Mouse (Mus musculus) liver, embryonic 13.5 days (tissue): Measurements from ENCODE around the gene Ly6g6f. TPM values are rescaled to one million over a fixed set of nuclear protein-coding genes. Genes with fewer than 3 reads are reported as not detected.

Experiments used
- ATAC-seq: fragments of 200-750 bp; cut with Nextera tagmentation; 2 replicates; pipeline ENCODE4 v1.8.0; 2017; ENCODE audit warnings: low read depth, mild to moderate bottlenecking, moderate number of reproducible peaks, moderate library complexity
- DNase-seq: peaks from one replicate; pipeline ENCODE4 v3.0.0; 2022
- H3K27ac ChIP-seq: fragments of 300-500 bp; sonication (generic); 2 replicates; pipeline ENCODE4 v1.5.1; 2015; ENCODE audit warnings: moderate library complexity, mild to moderate bottlenecking, inconsistent platforms
- H3K27me3 ChIP-seq: fragments of 300-500 bp; sonication (generic); 2 replicates; pipeline ENCODE4 v1.6.1; 2015; ENCODE audit warnings: mild to moderate bottlenecking, inconsistent platforms
- H3K36me3 ChIP-seq: fragments of 300-500 bp; sonication (generic); 2 replicates; pipeline ENCODE4 v1.6.1; 2015; ENCODE audit warnings: mild to moderate bottlenecking, inconsistent platforms
- H3K4me1 ChIP-seq: fragments of 300-500 bp; sonication (generic); replicated peaks from 2 replicates; pipeline ENCODE4 v1.6.1; 2015; ENCODE audit warnings: inconsistent platforms
- H3K4me2 ChIP-seq: fragments of 300-500 bp; sonication (generic); 2 replicates; pipeline ENCODE4 v1.6.1; 2015; ENCODE audit warnings: inconsistent platforms, mild to moderate bottlenecking, moderate library complexity
- H3K4me3 ChIP-seq: fragments of 300-500 bp; sonication (generic); replicated peaks from 2 replicates; pipeline ENCODE4 v1.5.1; 2015; ENCODE audit warnings: mild to moderate bottlenecking, inconsistent platforms
- H3K9ac ChIP-seq: fragments of 300-500 bp; sonication (generic); 2 replicates; pipeline ENCODE4 v1.6.1; 2015; ENCODE audit warnings: mild to moderate bottlenecking, inconsistent platforms
- H3K9me3 ChIP-seq: fragments of 300-500 bp; sonication (generic); replicated peaks from 2 replicates; pipeline ENCODE4 v1.6.1; 2016; ENCODE audit warnings: inconsistent platforms
- WGBS: fragments of 180-500 bp; shearing (Covaris S2); methylation state at CpG from one replicate; pipeline ENCODE4 v1.1.7; 2015; ENCODE audit not compliant: insufficient replicate concordance; 5-methylcytosine and 5-hydroxymethylcytosine counted together
- polyA plus RNA-seq: library from polyadenylated mRNA; unstranded; fragments of >200 nt; fragmentation: Nextera tagmentation; extraction: Ambion mirVana; gene quantifications from 2 replicates; pipeline ENCODE4 v1.2.1, GENCODE M21; 2015

The Ly6g6f gene
- polyA plus RNA-seq = 7.2 and 7.3 TPM in 2 replicates

DNA sequence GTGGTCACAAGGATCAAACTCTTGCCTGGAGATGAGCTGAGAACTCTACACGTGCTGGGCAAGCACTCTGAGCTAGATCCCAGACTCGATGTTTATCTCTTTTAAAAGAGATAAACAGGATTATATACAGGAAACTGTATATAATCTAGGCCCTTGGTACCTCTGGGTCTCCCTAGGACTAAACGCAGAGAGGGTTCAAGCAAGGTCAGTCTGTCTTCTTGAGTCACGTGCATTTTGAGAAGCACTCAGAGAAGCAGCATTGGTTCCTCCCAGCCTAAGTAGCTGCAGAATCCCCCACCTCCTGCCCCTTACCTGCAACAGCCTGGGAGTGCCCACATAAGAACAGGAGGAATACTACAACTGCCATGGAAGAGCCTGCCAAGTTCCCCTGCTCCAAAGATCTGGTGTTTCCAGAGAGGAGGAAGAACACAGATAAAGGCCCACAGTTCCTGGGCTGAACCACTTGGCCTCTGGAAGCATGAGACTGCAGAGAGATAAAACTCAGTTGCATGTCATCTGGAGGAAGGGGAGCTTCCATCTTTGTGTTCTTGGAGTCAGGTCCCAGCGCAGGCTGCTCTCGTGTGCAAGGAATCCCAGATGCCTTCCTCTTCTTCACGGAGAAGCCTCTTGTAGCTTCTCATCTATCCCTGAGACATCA is at the start of gene Ly6g6f:
TSS of gene Ly6g6f (minus strand) at position 403 of the 658 bp plus-strand sequence.
- H3K36me3 ChIP-seq = no peaks in the 10 kb centered on the region; the same call in 1 of the 2 replicates
- peaks cover 37% of the 10 kb centered on the region for H3K4me1 ChIP-seq
- H3K27ac ChIP-seq = peak within 1 kb of the TSS; percentile 43
- ATAC-seq (no peak), DNase-seq (no peak)
- no peak within 1 kb of the TSS for H3K4me2 ChIP-seq
- H3K9me3 ChIP-seq = no peaks in the 10 kb centered on the region
- H3K27me3 ChIP-seq = 0 out of 2 replicates have a peak, but pooled peaks cover 4% of the 10 kb centered on the region
- no peak within 1 kb of the TSS; the same call in 1 of the 2 replicates for H3K9ac ChIP-seq
- H3K4me3 ChIP-seq = no peak within 1 kb of the TSS
- WGBS = 40% methylated on average over 7 of the region's 7 CpGs

DNA sequence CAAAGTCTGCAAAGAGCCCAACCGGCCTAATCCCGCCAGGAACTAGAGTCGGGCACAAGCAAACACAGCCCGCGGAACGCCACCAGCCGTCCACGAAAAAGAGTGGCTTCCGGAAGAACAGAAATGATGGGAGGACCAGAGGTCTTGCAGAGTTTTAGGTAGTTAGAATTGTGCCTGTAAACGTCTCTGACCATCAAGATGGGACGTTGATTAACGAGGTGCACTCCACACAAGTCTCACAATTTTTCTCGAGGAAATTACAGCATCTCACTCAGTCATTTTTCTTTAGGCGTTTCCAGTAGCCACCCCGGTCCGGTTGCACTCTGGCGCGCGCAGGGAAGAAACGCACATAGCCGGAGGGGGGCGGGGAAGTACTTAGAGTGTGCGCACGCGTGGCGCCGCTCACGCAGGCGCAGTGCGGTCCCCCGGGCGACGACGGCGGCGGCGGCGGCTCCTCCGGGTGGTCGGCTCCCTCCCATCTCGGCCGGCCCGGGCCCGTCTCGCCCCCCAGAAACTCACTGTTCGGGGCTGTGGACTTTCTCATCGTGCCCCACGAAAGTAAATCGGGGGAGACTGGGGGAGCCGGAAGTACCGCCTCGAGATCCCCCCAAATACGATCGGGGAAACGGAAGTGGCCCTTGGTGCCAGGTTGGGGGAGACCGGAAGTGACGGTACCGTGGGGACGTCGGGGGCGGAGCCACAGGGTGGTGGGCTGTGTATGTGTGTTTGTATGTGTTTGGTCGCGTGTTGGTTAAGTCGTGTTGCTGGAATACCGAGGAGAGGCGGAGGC is 49.6 kb upstream of the Ly6g6f start, which contains the start of gene Bag6:
TSS of gene Bag6 (plus strand) at position 378 of the 790 bp plus-strand sequence.
- H3K4me3 ChIP-seq = peak within 1 kb of the TSS; percentile 87
- peaks cover 27% of the 10 kb centered on the region for H3K36me3 ChIP-seq
- H3K4me1 ChIP-seq = peaks cover 45% of the 10 kb centered on the region
- peak within 1 kb of the TSS; percentile 89 for H3K27ac ChIP-seq
- DNase-seq (peak; percentile 90), ATAC-seq (peak; percentile 90)
- WGBS = under 1% methylated on average over 66 of the region's 66 CpGs
- no peaks in the 10 kb centered on the region for H3K27me3 ChIP-seq
- H3K4me2 ChIP-seq = peak within 1 kb of the TSS; percentile 92
- H3K9me3 ChIP-seq = no peaks in the 10 kb centered on the region
- peak within 1 kb of the TSS; percentile 81 for H3K9ac ChIP-seq

GRCm38 (mm10) chr17:35133517-35133916 is 48.1 kb upstream of the Ly6g6f start:
- Histone ChIP-seq H3K27me3 (no peaks in the 10 kb centered on the region), H3K4me1 (peaks cover 56% of the 10 kb centered on the region), H3K9ac (0 out of 2 replicates have a peak overlapping the region, but pooled peaks have one; percentile 81), H3K27ac (no peak overlapping the region), H3K36me3 (peaks cover 20% of the 10 kb centered on the region), H3K4me3 (no peak overlapping the region), H3K4me2 (peak overlapping the region; percentile 92; the same call in 1 of the 2 replicates), H3K9me3 (no peaks in the 10 kb centered on the region)
- ATAC-seq = no peak
- WGBS = 87% methylated on average over 7 of the region's 7 CpGs
- no peak for DNase-seq

DNA sequence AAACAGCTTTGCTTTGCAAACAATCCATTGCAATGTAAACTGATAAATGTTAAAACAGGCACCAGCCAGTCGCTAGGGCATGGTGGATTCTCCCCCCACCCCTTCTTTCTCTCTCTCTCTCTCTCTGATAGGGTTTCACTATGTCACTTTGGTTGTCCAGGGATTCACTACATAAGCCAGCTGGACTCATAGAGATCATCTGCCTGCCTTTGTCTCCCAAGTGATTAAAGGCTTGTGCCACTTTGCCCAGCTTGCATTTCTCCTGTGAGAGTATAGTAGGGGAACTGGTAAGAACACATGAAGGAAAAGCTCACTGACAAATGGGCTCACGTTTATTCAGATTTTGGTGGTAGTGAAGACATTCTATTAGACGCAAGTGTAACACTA is 46.8 kb upstream of the Ly6g6f start:
- Histone ChIP-seq H3K9me3 (no peaks in the 10 kb centered on the region), H3K27ac (peak overlapping the region; percentile 71), H3K36me3 (peaks cover 21% of the 10 kb centered on the region), H3K27me3 (no peaks in the 10 kb centered on the region), H3K4me1 (peaks cover 59% of the 10 kb centered on the region), H3K9ac (no peak overlapping the region), H3K4me2 (0 out of 2 replicates have a peak overlapping the region, but pooled peaks have one; percentile 10), H3K4me3 (no peak overlapping the region)
- 71% methylated on average over 3 of the region's 3 CpGs for WGBS
- DNase-seq = no peak
- ATAC-seq = no peak

- peak within 1 kb of the TSS; percentile 50 for H3K9ac ChIP-seq
- peak within 1 kb of the TSS; percentile 71 for H3K27ac ChIP-seq
- DNase-seq (no peak), ATAC-seq (no peak)
- peaks cover 59% of the 10 kb centered on the region for H3K4me1 ChIP-seq
- peak within 1 kb of the TSS; percentile 59 for H3K4me2 ChIP-seq
- peaks cover 21% of the 10 kb centered on the region for H3K36me3 ChIP-seq
- 68% methylated on average over 15 of the region's 15 CpGs for WGBS
- H3K4me3 ChIP-seq = peak within 1 kb of the TSS; percentile 51
- no peaks in the 10 kb centered on the region for H3K27me3 ChIP-seq
- H3K9me3 ChIP-seq = no peaks in the 10 kb centered on the region
Observed at GRCm38 (mm10) chr17:35131500-35132173, 46.2 kb upstream of the Ly6g6f start, which contains the start of gene Apom. Gene Apom, minus strand, starts transcription at chr17:35132050.

GRCm38 (mm10) chr17:35131038-35131437 is 45.6 kb upstream of the Ly6g6f start:
- 72% methylated on average over 8 of the region's 8 CpGs for WGBS
- H3K9me3 ChIP-seq = no peaks in the 10 kb centered on the region
- DNase-seq (no peak), ATAC-seq (no peak)
- H3K27me3 ChIP-seq = no peaks in the 10 kb centered on the region
- peak overlapping the region; percentile 53 for H3K27ac ChIP-seq
- peaks cover 58% of the 10 kb centered on the region for H3K4me1 ChIP-seq
- H3K4me3 ChIP-seq = peak overlapping the region; percentile 51
- peak overlapping the region; percentile 50 for H3K9ac ChIP-seq
- H3K36me3 ChIP-seq = peaks cover 21% of the 10 kb centered on the region
- H3K4me2 ChIP-seq = peak overlapping the region; percentile 59

- DNase-seq = no peak
- H3K4me1 ChIP-seq = peaks cover 70% of the 10 kb centered on the region
- H3K27ac ChIP-seq = no peak overlapping the region
- no peak overlapping the region for H3K4me3 ChIP-seq
- H3K4me2 ChIP-seq = 0 out of 2 replicates have a peak overlapping the region, but pooled peaks have one; percentile 59
- no peaks in the 10 kb centered on the region for H3K9me3 ChIP-seq
- no peaks in the 10 kb centered on the region for H3K27me3 ChIP-seq
- WGBS = 68% methylated on average over 11 of the region's 11 CpGs
- no peak overlapping the region for H3K9ac ChIP-seq
- no peak for ATAC-seq
- H3K36me3 ChIP-seq = peaks cover 31% of the 10 kb centered on the region
Observed at GRCm38 (mm10) chr17:35128996-35129395, 43.6 kb upstream of the Ly6g6f start.

DNA sequence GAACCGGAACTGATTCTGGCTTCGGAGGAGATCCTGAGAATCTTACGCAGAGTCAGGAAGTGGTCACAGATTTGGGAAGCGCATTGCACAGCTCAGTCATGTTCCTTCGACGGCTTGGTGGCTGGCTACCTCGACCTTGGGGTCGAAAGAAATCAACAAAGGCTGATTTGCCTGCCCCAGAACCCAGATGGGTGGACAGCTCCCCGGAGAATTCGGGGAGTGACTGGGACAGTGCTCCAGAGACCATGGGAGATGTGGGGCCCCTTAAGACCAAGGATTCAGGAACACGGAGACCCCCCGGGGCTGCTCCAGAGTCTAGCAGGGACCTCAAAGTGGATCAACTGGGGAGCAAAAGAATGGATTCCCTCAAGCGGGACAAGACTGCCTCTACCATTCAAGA is 41.6 kb upstream of the Ly6g6f start:
- WGBS = 44% methylated on average over 13 of the region's 13 CpGs
- DNase-seq (no peak), ATAC-seq (no peak)
- H3K4me2 ChIP-seq = peak overlapping the region; percentile 91
- H3K4me1 ChIP-seq = peaks cover 72% of the 10 kb centered on the region
- H3K36me3 ChIP-seq = peaks cover 41% of the 10 kb centered on the region
- H3K9me3 ChIP-seq = no peaks in the 10 kb centered on the region
- H3K4me3 ChIP-seq = peak overlapping the region; percentile 70
- H3K27me3 ChIP-seq = no peaks in the 10 kb centered on the region
- peak overlapping the region; percentile 84 for H3K9ac ChIP-seq
- peak overlapping the region; percentile 91 for H3K27ac ChIP-seq

- Histone ChIP-seq H3K27ac (peak within 1 kb of the TSS; percentile 91), H3K4me2 (peak within 1 kb of the TSS; percentile 91), H3K4me3 (peak within 1 kb of the TSS; percentile 70), H3K4me1 (peaks cover 73% of the 10 kb centered on the region), H3K27me3 (no peaks in the 10 kb centered on the region), H3K9ac (peak within 1 kb of the TSS; percentile 84), H3K9me3 (no peaks in the 10 kb centered on the region), H3K36me3 (peaks cover 41% of the 10 kb centered on the region)
- DNase-seq = peak; percentile 75
- WGBS = under 1% methylated on average over 36 of the region's 36 CpGs
- ATAC-seq = peak; percentile 80
Observed at GRCm38 (mm10) chr17:35126206-35126611, 40.8 kb upstream of the Ly6g6f start, which contains the start of gene D17H6S53E. Gene D17H6S53E, plus strand, starts transcription at chr17:35126373.

GRCm38 (mm10) chr17:35125578-35125977 is 40.2 kb upstream of the Ly6g6f start:
- Histone ChIP-seq H3K4me1 (peaks cover 67% of the 10 kb centered on the region), H3K9me3 (no peaks in the 10 kb centered on the region), H3K27ac (peak overlapping the region; percentile 91), H3K4me2 (peak overlapping the region; percentile 91), H3K36me3 (peaks cover 40% of the 10 kb centered on the region), H3K9ac (peak overlapping the region; percentile 84), H3K27me3 (no peaks in the 10 kb centered on the region), H3K4me3 (peak overlapping the region; percentile 70)
- no peak for DNase-seq
- ATAC-seq = no peak
- 31% methylated on average over 6 of the region's 6 CpGs for WGBS
